Mouse (Mus musculus) liver, postnatal 0 days (tissue): ENCODE data around the gene Gm49322.
A peak's percentile ranks its signal among the peaks of the same experiment; 100 is the strongest.

Experiments used
- CTCF ChIP-seq: sonication (generic); IDR thresholded peaks from 2 replicates; pipeline ENCODE4 v1.5.1; 2016; ENCODE audit warnings: antibody characterized with exemption, low read depth
- EP300 ChIP-seq: IDR thresholded peaks from 2 replicates; pipeline ENCODE4 v1.6.1; 2016; ENCODE audit warnings: antibody characterized with exemption, low read depth, mild to moderate bottlenecking

- TF ChIP-seq CTCF (no peak), EP300 (0 out of 2 replicates have a peak, but pooled peaks have one; percentile 48)
These were observed 15.7 kb upstream of the Gm49322 start, which contains the start of gene Abhd17a for GRCm38 (mm10) chr10:80589879-80590854.
